Mouse (Mus musculus): ENCODE measurements at regions not wholly inside any gene's neighbourhood (a gene's known extent, or its start where the extent isn't known, plus 50 kb on each side); places are given as distances from the start of the nearest gene placed in this dataset.

GRCm38 (mm10) chr13:39823346-39823954 lies 537.8 kb downstream of the Ofcc1 start:
- ATAC-seq (ENCODE audit: poor library complexity, severe bottlenecking), result no peak

DNA sequence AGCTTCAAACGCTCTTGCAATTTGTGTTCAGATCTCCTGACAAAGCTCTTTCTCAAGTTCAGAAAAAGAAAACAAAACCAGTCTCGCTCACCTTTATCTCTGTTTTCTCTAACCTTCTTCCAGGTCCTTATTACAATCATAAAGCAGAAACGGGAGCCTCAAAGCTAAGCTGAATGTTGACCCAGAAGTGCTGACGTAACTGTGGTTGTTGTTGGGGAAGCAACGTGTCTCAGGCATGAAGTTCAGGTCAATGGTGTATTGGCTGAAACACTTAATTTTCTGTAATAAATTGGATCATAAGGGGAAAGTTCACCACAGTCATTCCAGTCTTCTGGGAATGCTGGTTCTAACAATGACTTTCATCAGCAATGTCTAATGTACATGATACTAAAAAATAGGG lies 586.7 kb downstream of the Ofcc1 start:
- ATAC-seq (ENCODE audit: poor library complexity, severe bottlenecking), result no peak

GRCm38 (mm10) chr13:39774111-39774510 lies 587.1 kb downstream of the Ofcc1 start:
- ATAC-seq (ENCODE audit: poor library complexity, severe bottlenecking), result no peak

- no peak for ATAC-seq (ENCODE audit: poor library complexity, severe bottlenecking)
Observed at GRCm38 (mm10) chr13:39769228-39769627, 592.0 kb downstream of the Ofcc1 start.

GRCm38 (mm10) chr13:39766897-39767296 lies 594.4 kb downstream of the Ofcc1 start:
- ATAC-seq (ENCODE audit: poor library complexity, severe bottlenecking), result no peak

Measured in megakaryocyte, adult 5-6 weeks (primary cell).